Mouse (Mus musculus) right cerebral cortex, postnatal 10 days (tissue): ENCODE measurements around the gene Tnfrsf25.

ENCODE experiments used
- DNase-seq, 2 experiments: peaks; one replicate each; pipeline ENCODE4 v3.0.0; 2021; ENCODE audit warnings: low spot score in 2 of 2

Gene Tnfrsf25

GRCm38 (mm10) chr4:152140441-152140840, 24.7 kb downstream of the Tnfrsf25 start:
- no peak for DNase-seq

- no peak for DNase-seq
These were observed 25.9 kb downstream of the Tnfrsf25 start for GRCm38 (mm10) chr4:152141521-152142135.

GRCm38 (mm10) chr4:152143632-152144031, 27.9 kb downstream of the Tnfrsf25 start:
- no peak for DNase-seq

GRCm38 (mm10) chr4:152145473-152145872, 29.7 kb downstream of the Tnfrsf25 start:
- no peak for DNase-seq

- no peak for DNase-seq
These were observed 30.5 kb downstream of the Tnfrsf25 start for GRCm38 (mm10) chr4:152146033-152146827.

- no peak for DNase-seq
These were observed 34.8 kb downstream of the Tnfrsf25 start for GRCm38 (mm10) chr4:152150546-152150945.

- DNase-seq = no peak
These were observed 35.8 kb downstream of the Tnfrsf25 start for GRCm38 (mm10) chr4:152151451-152151965.

- DNase-seq = no peak
These were observed 36.3 kb downstream of the Tnfrsf25 start, which contains the start of gene Espn for GRCm38 (mm10) chr4:152151966-152152544. Espn (minus strand) TSS chr4:152152371.

- DNase-seq = peak; percentile 76 to 86
These were observed 38.0 kb downstream of the Tnfrsf25 start for GRCm38 (mm10) chr4:152153771-152154177.

- DNase-seq = no peak
These were observed 39.3 kb downstream of the Tnfrsf25 start for GRCm38 (mm10) chr4:152155019-152155418.

- DNase-seq = no peak
These were observed 42.2 kb downstream of the Tnfrsf25 start for GRCm38 (mm10) chr4:152157779-152158584.

GRCm38 (mm10) chr4:152158585-152159284, 43.0 kb downstream of the Tnfrsf25 start, which contains the start of gene Hes2:
Hes2 (plus strand) TSS chr4:152158867.
- DNase-seq = no peak

GRCm38 (mm10) chr4:152159285-152159678, 43.5 kb downstream of the Tnfrsf25 start:
- no peak for DNase-seq

- DNase-seq = no peak
These were observed 45.0 kb downstream of the Tnfrsf25 start for GRCm38 (mm10) chr4:152160748-152161147.

- DNase-seq = no peak
These were observed 45.9 kb downstream of the Tnfrsf25 start for GRCm38 (mm10) chr4:152161601-152162000.

- DNase-seq = no peak
These were observed 47.0 kb downstream of the Tnfrsf25 start for GRCm38 (mm10) chr4:152162748-152163147.

- peak in 1 of 2 experiments; percentile 77 for DNase-seq
These were observed 49.5 kb downstream of the Tnfrsf25 start for GRCm38 (mm10) chr4:152165036-152165931.

- no peak for DNase-seq
These were observed 52.3 kb downstream of the Tnfrsf25 start for GRCm38 (mm10) chr4:152168052-152168451.

- no peak for DNase-seq
These were observed 53.4 kb downstream of the Tnfrsf25 start for GRCm38 (mm10) chr4:152169103-152169502.
